Mouse (Mus musculus) ovary, adult 18-20 months (tissue): ENCODE measurements around the gene Atp5e.
A peak's percentile ranks its signal among the peaks of the same experiment; 100 is the strongest.

Experiments
- DNase-seq: peaks from one replicate; pipeline ENCODE4 v3.0.0; 2022; ENCODE audit warnings: low spot score, mixed read lengths

The Atp5e gene

DNA sequence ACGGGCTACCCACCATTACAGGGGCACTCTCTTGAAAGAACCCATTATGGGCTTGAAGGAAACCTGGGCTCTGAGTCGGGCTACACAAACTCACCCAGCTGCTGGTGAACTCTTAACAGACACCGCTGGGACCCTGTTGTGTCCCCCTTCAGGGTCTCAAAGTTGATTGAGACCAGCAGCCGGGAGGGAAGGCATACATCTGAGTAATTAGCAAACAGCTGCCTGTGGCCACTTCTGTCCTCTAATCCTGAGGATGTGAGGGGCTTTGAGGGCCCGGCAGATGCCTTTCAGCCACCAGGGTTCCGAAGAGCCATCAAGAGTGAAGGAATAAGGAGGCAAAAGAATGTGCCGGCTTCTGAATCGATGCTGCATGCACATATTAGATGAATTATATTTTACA lies 17.0 kb downstream of the Atp5e start:
- no peak for DNase-seq

DNA sequence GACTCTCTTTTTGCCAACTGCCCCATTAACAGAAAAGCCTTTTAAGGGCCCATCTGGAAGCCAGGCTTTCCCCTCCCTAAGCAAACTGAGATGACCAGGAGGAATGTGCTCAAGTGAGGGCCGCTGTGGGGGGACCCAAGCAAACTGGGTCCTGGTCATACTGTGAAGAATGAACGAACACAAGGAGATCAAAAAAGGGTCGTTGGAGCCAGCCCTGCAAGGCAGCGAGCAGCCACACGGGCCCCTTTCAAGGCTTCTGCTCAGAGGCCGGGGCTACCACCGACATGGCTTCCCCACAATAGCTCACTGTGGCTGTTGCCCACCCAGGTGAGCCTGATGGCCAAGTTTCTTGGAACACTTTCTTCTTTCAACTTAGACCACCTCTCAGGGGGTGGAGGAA lies 17.4 kb downstream of the Atp5e start:
- no peak for DNase-seq

DNA sequence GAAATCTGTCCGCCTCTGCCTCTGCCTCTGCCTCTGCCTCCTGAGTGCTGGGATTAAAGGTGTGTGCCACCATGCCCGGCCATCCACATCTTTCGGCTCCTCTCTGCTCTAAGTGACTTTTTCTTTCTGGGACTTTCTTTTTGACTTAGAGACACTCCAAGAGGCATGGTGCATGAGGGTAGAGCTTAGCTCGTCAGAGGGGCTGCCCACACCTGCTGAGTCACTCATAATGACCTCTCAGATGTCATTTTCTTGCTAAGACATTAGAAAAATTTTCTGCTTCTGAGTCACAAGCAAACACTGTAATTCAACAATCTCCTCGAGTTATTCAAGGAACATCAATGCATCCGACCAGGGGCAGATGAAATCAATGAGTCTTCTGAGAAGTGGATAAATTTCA lies 18.9 kb downstream of the Atp5e start:
- DNase-seq: no peak

DNA sequence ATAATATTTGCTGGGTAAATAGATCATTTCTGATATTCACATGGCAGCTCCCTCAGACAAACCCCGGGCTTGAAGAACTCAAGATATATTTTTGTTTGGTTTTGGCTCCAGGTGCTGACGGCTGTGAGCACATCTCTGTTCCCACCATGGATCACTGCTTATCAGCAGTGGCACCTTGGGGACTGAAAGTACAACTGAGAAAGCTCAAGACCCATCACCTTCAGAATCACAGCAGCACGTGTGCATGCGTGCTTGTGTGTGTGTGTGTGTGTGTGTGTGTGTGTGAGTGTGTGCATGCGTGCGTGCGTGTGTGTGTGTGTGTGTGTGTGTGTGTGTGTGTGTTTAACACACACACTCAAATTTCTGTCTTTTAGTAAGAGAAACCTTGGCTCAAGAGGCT lies 19.5 kb downstream of the Atp5e start:
- DNase-seq: no peak

DNA sequence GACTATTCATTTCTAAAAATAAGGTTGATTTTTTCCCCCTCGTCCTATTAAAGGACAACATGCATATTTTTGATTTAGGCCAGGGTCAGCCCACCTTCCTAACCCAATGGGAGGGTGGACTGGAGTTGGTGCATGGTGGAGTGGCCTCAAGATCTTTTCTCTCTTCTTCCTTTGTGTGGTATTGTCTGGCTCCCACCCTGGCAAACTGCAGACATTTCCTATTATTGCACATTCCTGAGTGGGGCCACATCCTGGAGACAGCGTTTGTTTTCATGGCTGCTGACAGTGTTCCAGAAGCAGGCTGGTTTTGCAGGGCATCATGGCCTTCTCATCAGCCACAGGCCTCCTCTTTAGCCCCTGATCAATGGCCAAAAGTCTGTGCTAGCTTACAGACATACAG lies 20.9 kb downstream of the Atp5e start:
- no peak for DNase-seq

DNA sequence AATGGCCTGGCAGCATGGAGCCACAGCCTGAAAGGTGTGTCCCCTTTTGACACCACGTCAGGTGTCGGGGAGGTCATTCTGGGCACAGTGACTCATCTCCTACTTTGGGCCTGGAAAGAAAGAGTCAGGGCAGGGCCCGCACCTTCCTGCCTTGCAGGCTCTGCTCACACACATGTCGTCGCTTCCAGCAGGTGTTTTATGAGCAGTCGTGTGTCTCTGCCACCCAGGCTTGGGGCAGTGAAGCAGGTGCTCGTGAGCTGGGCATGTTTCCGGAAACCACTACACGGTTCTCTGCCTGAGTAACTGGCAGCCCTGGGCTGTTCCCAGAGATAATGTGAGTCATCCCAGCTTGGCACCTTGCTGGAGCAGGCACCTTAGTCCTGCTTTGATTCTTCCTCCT lies 21.4 kb downstream of the Atp5e start:
- DNase-seq: no peak

DNA sequence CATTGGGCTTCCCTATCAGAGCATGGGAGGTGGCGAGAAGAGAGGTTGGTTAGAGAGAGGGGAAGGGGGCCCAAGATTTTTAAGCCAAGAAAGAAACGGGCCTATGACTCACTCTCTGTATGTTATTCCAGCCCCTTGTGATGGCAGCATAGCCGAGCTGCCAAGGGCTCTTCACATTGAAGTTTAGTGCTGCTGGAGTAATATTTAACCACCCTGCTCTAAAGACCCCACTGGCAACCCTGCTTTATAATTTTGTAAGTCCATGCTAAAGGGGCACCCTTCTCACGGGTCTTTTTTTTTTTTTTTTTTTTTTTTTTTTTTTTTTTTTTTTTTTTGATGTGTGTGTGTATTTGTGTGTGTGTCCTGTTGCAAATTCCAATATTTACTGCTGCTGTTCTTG lies 22.0 kb downstream of the Atp5e start:
- DNase-seq: no peak

DNA sequence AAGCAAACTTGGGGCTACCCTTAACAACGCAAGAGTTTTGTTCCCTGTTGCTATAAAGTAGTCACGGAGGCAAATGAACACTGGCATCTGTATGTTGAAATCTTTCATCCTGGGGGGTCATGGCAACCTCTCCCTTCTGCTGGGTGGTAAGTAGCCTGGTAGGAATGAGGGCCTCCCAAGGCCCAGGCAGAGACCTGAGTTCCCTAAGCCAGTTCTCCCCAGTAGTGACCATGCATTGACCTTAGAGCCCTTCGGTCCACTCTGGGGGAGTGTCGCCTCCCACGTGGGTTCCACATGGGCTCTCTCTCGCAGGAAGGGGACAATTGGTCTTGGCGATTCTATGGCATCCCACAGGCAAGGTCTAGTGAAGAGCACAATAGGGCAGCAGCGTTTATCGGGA lies 23.9 kb downstream of the Atp5e start:
- no peak for DNase-seq

DNA sequence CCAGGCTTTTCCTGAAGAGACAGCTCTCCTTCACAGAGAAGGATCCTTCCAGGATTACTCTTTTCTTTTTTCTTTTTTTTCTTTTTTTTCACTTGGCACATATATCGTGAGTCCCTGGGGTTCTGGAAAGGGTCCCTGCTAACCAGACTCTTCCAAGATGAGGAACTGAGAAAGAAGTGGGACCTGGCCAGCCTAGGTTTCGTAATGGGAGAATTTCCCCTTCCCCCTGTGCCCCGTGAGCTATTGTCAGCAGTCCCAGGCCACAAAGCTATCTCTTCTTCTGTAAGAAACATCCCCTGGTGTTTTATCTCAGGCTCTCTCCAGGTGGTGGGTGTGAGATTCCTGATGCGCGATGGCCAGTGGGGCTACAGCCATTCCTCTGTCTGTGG lies 24.5 kb downstream of the Atp5e start:
- DNase-seq: no peak

DNA sequence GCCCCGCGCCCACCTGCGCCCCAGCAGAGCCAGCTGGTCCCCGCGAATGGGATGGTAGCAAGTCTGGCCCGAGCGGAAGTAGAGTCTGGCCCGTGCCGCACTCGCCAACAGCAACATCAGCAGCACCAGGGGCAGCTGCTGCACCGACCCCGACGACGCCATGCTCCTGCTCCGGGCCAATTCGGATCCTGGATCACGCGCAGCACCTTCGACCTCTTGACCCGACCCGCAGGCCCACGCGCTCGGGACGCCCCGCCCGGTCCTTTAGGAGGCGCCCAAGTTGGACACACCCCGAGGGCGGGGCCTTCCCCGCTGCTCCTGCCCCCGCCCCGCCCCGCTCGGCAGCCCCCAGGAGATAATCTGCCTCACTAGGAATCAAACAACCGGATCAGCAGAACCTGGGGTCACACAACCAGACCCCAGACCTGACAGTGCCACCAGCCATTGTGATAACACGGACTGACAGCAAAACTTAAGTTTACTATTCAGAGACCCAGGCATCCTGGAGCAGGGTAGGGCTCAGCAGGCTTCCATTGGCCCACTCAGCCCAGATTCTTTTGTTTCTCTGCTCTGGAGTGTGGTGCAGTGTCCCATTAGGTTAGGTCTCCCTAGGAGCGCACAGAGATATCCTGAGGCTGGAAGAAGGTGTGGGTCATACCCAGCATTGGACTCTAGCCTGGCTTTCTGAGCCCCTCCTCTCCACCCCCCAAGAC lies 25.0 kb downstream of the Atp5e start, which contains the start of gene Ctsz:
Gene Ctsz, minus strand, starts transcription at position 303 of the 713 bp plus-strand sequence.
- DNase-seq: peak; percentile 40

DNA sequence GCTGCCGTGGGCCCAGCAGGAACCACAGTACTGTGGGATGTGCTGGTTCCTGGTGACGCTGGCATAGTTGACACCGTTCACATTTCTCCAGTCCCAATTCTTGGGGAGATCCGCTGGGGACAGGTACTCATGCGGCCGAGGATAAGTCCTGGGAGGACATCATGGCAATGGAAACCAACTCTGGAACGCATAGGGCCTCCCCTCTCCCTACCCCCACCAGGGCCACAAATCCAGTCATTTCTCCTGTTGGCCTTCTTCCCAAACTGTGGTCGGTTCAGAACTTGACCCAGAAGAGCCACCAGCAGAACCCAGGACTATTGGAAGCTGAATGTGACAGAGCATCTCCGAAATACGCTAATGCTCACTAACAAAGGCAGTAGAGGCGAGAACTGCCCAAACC lies 25.7 kb downstream of the Atp5e start:
- no peak for DNase-seq

DNA sequence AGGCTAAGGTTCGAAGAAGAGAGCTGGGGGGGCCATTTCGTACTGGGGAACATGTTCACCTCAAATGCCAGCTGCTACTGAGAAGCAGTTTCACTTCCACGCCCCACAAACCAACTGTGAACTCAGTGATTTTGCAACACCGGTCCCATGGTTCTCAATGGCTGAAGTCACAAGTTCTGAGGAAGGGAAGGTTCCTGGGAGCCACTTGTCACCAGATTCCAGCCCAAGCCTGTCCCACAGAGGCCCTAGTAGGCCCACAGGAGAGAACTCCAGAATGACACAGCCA lies 26.3 kb downstream of the Atp5e start:
- DNase-seq: no peak

DNA sequence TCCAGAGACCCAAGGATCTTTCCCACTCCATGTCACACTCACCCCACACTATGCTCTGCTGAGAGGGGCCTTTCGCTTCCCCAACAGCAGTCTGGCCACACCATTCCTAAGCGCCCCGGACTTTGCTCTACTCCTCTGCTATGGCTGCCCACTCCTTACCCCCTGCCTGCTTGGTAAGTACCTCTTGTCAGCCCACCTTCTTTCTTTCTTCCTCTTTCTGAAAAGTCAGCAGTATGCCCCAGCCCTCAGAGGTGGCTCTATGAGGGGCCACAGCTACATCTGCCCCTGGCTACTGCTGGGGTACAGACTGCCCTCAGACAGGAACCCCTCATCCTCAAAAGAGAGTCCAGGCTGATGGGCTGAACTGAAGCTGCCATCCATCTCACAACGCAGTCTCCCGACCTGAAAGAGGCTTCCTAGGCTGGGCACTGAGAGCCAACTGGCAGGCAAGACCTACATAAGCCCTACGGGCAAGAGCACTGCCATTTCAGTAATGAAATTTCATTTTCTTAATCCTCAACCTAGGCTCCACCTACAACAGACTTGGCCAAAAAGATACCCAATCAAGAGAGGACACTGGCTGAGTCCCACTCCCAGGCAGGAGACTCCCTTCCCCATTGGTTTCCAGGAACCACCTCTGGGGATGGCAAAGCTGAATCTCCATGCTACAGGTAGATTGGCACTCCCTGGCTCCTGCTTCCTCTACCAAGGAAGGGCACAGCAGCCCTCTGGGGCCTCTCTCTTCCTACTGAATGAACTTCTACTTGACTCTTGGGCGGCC lies 26.8 kb downstream of the Atp5e start:
- DNase-seq: no peak

DNA sequence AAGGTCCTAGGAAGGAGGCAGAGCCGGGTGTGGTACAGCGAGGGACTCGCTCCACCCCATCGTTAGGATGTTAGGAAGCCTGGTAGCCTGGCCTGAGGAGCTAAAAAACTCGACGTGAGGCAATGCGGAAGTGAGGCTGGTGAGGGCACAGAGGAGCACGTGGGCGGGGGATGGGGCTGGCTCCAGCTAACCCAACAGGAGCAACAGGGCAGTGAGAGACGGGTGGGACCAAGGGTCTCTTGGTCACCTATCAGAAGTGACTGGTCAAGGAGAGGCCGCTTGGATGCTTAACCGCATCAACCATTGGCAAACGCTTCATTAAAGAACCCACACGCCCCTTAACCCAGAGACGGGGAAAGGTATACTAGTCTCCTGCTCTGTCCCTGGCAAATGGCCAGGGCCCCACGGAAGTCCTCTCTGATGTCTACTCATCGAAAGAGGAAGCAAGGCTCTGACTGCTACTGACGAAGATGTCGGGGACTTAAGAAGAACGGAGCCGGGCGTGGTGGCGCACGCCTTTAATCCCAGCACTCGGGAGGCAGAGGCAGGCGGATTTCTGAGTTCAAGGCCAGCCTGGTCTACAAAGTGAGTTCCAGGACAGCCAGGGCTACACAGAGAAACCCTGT lies 27.7 kb downstream of the Atp5e start:
- DNase-seq: no peak

DNA sequence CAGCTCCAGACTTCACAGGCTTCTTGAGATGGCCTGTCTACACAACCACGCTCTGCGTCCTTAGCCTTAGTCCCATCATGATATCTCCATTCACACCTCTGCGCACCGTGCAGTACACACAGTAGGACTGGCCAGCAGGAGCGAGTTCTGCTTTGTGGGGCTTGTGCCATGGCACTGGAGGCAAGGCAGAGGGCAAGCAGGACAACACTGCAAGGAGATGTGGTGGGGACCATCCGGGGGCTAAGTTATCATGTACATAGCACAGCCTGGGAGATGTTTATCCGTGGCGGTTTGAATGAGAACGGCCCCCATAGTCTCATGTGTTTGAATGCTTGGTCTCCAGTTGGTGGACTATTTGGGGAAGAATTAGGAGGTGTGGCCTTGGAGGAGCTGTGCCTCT lies 29.0 kb downstream of the Atp5e start:
- DNase-seq: no peak

DNA sequence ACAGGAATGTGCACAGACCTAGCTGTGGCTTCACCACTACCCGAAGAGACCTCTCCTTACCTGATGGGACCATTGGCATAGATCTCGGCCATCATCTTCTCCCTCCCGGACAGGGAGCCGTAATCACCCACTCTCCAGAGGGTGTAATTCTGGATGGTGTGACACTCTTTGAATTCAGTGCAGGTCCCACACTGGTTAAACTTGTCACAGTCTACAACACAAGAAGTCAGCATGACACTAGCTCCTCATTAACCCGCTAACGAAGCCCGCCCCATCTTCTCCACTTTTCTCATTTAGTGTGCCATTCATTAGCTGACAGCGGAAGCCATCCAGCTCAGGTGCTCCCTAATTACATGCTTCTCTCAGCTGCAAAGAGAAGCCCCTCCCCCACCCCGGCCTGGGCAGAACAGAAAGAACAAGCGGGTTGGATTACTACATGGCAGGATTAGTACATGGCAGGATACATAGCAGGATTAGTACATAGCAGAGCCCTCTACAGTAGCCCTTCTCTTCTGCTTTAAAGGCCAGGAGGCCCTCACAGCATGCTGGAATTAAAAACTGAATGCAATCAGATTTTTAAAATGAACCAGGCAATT lies 34.8 kb downstream of the Atp5e start:
- DNase-seq: no peak

DNA sequence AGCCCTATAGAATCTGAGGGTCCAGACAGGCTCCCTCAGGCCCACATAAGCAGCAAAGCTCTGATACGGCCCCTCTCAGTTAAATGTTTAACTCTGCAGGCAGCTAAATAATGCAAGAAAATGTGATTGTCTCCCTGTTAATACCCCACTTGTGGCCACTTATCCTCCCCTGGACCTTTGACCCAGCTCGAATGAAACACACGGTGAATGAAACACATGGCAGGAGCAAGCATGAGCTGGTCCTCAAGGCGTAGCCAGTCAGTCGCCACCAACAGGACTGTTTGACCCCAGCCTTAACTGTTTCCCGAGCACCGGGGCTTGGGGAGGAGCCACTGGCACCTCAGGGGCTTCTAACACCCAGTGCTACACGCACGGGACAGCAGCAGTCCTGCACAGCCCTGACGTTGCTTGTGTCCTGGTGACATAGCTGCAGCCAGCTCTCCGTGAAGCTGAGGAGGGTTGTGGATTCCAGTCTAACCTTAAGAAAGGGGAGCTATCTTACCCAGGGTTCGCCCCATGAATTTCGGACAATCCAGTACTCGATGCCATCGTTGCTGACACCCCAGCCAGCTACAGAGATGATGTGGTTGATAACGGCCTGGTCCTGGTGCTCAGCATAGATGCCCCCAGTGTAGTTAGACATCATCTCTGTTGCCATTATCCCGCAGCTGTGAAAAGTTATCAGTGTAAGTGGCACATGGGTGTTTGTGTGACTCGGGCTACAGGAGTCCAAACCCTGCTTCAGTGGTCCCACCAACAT lies 35.6 kb downstream of the Atp5e start:
- DNase-seq: no peak

DNA sequence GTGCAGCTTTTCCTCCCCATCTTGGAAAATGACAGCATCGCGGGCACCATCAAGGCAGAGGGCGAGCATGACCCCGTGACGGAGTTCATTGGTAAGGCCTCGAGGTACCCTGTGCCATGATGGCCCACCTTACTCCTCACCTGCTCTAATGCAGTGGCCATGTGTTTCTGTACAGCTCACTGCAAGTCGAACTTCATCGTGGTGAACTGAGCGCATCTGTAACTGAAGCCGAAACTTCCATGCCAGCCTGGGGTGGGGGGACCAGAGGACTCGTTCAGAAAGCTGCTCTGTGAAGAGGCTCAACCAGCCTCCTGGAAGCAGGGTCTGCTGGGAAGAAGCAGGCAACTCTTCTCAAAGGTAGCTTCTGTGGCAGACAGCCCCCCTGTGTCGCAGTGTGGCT lies 37.0 kb downstream of the Atp5e start:
- DNase-seq: no peak

DNA sequence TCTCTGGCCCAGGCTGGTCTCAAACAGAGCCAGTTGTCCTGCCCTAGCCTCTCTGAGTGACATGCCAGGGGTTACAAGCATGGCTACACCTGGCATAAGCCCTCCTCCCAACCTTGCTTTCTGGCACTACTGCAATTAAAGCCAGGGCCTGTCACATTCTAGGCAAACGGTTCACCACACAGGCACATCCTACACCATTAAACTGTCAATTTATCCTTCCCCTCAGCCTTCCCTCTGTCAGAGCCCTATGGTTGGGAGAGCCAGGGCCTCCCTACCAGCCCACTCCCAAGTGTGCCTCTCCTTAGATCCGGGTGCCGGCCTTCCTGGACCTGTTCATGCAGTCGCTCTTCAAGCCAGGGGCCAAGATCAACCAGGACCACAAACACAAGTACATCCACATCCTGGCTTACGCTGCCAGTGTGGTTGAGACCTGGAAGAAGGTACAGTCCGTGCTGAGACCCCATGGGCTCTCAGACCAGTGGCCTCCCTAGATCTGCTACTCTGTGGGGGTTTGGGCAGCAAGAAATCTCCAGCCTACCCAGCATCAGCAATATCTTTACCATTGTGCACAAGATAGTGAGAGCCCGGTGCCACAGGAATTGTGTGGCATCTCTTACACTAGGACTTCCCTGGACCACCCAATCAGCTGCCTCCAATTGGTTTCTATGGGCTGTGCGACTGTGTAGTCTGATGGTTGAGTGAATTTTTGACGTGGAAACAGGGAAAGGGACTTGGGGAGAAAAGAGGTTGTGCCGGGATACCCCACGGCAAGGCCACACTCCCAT lies 39.4 kb downstream of the Atp5e start:
- DNase-seq: no peak

DNA sequence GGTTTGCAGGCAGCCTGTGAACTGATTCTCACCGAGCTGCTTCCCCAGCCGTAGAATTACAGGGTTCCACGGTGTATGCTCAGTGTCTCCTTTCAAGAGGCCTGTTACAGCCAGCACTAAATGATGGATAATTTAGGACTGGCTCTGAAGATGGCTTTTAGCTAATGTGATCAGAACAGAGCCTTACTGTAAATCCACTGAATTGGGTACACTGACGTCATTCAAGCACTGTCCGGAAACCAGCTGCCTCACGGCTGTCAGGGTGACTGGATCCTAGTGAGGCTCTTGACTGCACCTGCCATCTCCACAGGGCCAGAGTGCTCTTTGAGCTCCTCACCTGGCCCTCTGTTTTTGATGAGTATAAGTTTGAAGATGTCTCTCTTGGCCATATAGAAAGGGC lies 42.8 kb downstream of the Atp5e start:
- DNase-seq: no peak

DNA sequence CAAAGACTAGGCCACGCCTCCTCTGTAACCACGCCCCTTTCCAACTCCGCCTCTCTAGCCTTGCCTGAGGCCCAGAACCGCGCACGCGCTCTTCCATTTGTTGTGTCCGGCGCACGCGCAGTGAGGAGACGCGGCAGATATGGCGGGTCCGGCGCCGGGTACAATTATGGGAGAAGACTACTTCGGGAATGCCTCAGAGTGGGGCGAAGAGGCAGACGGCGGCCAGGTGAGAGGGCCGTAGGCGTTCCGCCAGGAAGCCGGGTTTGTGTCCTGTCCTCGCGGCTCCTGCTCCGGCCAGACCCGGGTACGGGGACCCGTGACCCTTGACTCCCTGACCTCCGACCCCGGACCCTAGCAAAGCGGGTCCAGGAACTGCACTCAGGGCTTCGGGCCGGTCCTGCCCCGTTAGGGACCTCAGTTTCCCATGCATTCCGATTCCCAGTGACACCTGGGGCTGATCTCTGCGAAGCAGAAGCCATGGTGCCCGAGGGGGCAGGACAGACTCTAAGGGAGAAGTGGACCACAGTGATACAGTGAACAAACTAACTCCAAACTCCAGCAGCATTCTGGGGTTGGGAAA lies 48.1 kb downstream of the Atp5e start, which contains the start of gene Nelfcd:
Gene Nelfcd, plus strand, starts transcription at position 74 of the 580 bp plus-strand sequence.
- DNase-seq: peak; percentile 87
